Mouse (Mus musculus) heart, adult 2 months (tissue): ENCODE measurements around the gene Sh3bgrl3.

Experiments
- CTCF ChIP-seq: fragments of 200-600 bp; IDR thresholded peaks from 2 replicates; pipeline ENCODE4 v1.8.1; 2022; ENCODE audit warnings: antibody characterized with exemption, mild to moderate bottlenecking, moderate library complexity
- EP300 ChIP-seq: fragments of 200-500 bp; IDR thresholded peaks from 2 replicates; pipeline ENCODE4 v1.6.1; 2011; ENCODE audit warnings: low read depth, low read length, control low read depth; ENCODE audit not compliant: insufficient read depth
- POLR2A ChIP-seq: fragments of 200-500 bp; IDR thresholded peaks from 2 replicates; pipeline ENCODE4 v1.6.1; 2011; ENCODE audit warnings: mild to moderate bottlenecking, low read depth, low read length, control low read depth; ENCODE audit not compliant: insufficient read depth

DNA sequence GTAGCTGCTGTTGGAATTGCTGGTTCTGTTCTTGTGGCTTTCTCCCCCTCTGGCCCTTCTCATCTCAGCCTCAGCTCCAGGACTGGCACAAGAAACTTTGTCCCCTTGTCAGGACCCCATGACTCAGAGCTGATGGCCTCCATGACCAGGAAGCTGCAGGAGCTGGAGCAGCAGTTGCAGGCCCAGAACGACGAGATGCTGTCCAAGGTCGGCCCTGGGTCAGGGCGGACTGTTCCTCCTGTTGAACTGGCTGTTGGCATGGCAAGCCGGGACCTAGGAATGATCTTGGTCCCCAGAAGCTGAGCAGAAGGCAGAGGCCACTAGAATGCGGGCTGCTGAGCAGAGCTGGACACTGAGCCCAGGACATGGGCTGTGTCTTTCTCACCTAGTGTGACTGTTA, 16.2 kb downstream of the Sh3bgrl3 start:
- no peak for TF ChIP-seq POLR2A
- TF ChIP-seq CTCF: no peak
- TF ChIP-seq EP300: no peak
